Mouse (Mus musculus): ENCODE data around the gene Ceacam1. TPM values are rescaled to one million over a fixed set of nuclear protein-coding genes. Genes with fewer than 3 reads are reported as not detected.
"Not testable (repeated sequence)": the region's sequence is repeated elsewhere in the genome, so short reads cannot be mapped to it uniquely, and the experiment has no call there.

Ceacam1 gene
- 1 to 10 TPM; 4.9 to 7.8 TPM for total RNA-seq (2021)
- long read RNA-seq, experiment 1, partial matches to known transcripts = 0 of 9 reads
- long read RNA-seq, experiment 1, other reads (novel, unspliced or antisense) = 1 of 9 reads
- long read RNA-seq, experiment 2, transcript Ceacam1-202 (7 exons, 1,478 nt) = minor isoform, 5 of 16 reads
- long read RNA-seq, experiment 2, transcript Ceacam1-209 (6 exons, 1,061 nt) = major isoform, 7 of 16 reads
- long read RNA-seq, experiment 2, partial matches to known transcripts = 0 of 16 reads
- long read RNA-seq, experiment 2, other reads (novel, unspliced or antisense) = 2 of 16 reads

GRCm38 (mm10) chr7:25477091-25477751 is at the start of gene Ceacam1:
TSS of gene Ceacam1 (minus strand) at chr7:25477603.
- not testable (repeated sequence) for DNase-seq

DNA sequence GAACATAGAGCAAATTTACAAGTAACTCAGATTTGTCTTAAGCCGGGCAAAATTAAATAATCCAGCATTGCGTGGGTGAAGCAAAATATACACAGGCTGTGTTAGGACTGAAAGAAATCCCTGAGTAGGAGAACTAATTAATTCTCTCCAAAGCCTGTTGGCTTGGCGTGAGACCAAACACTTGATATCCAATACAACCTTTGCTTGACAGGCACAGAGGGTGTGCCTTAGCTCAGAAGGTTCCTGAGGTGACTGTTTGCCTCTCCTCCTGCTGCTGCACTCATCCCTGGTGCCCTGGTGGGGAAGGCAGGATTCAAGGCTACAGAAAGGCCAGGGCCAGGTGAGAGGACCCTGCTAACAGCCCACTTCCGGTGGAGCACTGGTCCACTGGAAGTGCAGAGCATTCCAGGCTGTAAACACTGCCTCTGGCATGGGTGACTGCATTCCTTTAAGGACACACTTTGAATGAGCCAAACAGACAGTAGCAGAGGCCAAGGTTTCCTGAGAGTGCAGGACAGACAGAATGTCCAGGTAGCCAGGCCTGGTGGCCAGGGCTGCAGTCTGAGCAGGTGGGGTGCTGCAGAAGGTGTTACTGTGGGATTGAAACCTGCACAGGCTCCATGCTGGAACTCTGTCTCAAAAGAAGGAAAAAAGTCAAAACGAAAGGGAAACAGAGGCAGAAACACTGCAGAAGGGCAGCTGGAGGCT is 38.8 kb upstream of the Ceacam1 start:
- DNase-seq = not testable (repeated sequence)

DNA sequence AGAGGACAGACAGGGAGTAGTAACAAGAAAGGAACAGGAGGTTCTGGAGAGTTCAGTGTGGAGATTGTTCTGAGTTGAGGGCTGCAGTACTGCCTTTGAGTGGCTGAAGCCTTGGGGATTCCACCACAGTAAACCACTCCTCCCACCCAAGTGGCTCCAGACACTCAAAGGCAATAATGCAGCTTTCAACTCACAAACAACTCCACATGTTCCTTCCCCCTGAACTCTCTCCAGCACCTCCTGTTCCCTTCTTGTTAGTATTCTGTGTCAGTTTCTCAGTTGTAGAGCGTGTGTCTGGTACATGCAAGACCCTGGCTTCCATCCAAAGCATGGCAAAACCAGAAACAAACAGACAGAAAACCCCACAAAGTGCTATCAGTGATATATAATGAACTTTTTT is 38.3 kb upstream of the Ceacam1 start:
- not testable (repeated sequence) for DNase-seq

DNA sequence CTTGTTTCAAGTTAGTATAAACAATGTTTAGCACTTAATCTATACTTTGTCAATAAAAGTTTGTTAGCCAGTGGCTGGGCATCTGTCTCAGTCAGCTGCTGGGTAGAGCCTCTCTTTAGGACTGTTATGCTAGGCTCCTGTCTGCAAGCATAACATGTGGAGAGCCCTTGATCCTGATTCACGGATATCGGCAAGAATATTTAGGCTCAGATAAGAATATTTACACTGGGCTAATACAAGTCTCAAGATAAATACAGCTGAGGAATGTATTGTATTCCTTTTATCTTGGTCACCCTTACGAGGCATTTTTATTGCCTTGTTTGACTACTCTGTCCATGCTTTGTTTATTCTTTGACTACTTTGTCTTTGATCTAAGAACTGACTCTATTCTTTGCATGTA is 32.5 kb upstream of the Ceacam1 start:
- DNase-seq = no peak

DNA sequence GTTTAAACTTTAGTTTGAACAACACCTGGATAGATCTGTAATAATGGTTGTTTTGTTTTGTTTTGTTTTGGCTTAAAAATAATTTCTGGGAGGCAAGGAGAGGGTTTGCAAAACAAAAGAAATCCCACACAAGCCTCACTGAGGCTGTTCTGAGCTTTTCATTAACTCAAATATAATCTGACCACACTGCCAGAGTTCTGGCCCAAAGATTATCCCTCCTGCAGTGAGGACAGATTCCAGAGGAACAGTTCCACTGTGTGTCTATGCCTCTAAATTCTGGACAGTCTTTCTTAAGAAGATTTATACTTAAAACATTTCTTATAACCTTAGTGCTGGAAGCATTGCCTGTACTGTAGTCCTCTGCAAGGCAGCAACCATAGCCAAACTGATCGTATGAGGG is 17.2 kb upstream of the Ceacam1 start:
- no peak for DNase-seq

- DNase-seq = not testable (repeated sequence)
These were observed 13.3 kb upstream of the Ceacam1 start for GRCm38 (mm10) chr7:25490698-25491097.

- DNase-seq = not testable (repeated sequence)
These were observed 12.0 kb upstream of the Ceacam1 start for GRCm38 (mm10) chr7:25489382-25489781.

DNA sequence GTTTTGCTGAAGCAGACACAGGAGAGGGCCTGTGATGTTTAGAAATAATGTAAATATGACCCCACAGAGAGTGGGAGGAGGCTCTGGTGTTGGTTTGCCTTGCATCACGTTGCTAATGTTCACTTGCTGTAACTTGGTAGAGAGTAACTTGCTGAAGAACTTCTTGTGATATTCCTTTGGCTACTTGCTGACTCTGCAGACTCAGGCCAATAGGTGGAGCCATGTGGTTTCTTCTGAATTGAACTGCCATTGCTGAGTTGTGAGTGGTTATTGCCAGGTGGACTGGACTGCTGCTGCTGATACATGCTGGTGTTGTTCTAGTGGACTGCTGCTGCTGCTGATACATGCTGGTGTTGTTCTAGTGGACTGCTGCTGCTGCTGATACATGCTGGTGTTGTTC is 8.8 kb upstream of the Ceacam1 start:
- DNase-seq = peak; percentile 10

DNA sequence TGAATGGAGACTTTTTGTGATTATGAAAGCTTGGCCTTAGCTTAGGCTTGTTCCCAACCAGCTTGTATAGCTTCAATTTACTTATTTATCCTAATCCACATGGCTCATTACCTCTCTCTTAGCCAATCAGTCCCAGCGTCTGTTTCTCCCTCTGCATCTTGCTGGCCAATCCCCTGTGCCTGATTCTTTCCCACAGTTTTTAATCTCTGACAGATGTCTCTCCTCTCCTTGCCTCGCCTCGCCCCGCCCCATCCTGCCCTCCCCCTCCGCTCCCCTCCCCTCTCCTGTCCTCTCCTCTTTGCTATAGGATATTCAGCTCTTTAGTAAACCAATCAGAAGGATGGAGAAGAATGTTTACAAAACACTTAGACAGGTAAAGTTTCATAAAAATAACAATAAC is 7.7 kb upstream of the Ceacam1 start:
- no peak for DNase-seq

- no peak for DNase-seq
These were observed 5.8 kb upstream of the Ceacam1 start for GRCm38 (mm10) chr7:25483133-25483735.

GRCm38 (mm10) chr7:25480791-25481190 is 3.4 kb upstream of the Ceacam1 start:
- not testable (repeated sequence) for DNase-seq

GRCm38 (mm10) chr7:25479440-25479839 is 2.0 kb upstream of the Ceacam1 start:
- peak; percentile 19 for DNase-seq

GRCm38 (mm10) chr7:25477752-25478093 is 320 bp upstream of the Ceacam1 start:
- DNase-seq = not testable (repeated sequence)

GRCm38 (mm10) chr7:25471821-25472220 is 5.6 kb downstream of the Ceacam1 start:
- not testable (repeated sequence) for DNase-seq

- not testable (repeated sequence) for DNase-seq
These were observed 11.8 kb downstream of the Ceacam1 start for GRCm38 (mm10) chr7:25465586-25465985.

DNA sequence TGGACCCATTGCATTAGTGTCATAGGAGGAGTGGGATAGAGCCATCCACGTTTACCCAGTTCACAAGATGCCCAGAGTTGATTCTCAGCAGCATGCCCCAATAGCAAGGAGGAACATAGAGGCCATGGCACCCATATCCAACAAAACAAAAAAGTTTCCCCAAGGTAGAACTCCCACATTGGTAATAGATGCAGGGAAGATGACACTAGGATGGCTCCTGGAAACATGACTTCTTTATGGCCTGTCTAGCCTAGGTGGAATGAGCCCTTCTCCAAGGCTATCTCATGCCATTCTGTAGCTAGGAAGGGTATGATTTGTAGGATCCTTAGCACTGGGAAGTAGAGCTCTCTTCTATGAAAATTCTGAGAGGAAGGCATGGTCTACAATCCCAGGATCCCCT is 12.4 kb downstream of the Ceacam1 start:
- DNase-seq = no peak

GRCm38 (mm10) chr7:25462033-25462337 is 15.4 kb downstream of the Ceacam1 start:
- DNase-seq = not testable (repeated sequence)

DNA sequence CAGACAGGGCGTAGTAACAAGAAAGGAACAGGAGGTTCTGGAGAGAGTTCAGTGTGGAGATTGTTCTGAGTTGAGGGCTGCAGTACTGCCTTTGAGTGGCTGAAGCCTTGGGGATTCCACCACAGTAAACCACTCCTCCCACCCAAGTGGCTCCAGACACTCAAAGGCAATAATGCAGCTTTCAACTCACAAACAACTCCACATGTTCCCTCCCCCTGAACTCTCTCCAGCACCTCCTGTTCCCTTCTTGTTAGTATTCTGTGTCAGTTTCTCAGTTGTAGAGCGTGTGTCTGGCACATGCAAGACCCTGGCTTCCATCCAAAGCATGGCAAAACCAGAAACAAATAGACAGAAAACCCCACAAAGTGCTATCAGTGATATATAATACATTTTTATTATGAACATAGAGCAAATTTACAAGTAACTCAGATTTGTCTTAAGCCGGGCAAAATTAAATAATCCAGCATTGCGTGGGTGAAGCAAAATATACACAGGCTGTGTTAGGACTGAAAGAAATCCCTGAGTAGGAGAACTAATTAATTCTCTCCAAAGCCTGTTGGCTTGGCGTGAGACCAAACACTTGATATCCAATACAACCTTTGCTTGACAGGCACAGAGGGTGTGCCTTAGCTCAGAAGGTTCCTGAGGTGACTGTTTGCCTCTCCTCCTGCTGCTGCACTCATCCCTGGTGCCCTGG is 15.9 kb downstream of the Ceacam1 start:
- DNase-seq = not testable (repeated sequence)

GRCm38 (mm10) chr7:25452103-25452502 is 25.3 kb downstream of the Ceacam1 start:
- DNase-seq = no peak

DNA sequence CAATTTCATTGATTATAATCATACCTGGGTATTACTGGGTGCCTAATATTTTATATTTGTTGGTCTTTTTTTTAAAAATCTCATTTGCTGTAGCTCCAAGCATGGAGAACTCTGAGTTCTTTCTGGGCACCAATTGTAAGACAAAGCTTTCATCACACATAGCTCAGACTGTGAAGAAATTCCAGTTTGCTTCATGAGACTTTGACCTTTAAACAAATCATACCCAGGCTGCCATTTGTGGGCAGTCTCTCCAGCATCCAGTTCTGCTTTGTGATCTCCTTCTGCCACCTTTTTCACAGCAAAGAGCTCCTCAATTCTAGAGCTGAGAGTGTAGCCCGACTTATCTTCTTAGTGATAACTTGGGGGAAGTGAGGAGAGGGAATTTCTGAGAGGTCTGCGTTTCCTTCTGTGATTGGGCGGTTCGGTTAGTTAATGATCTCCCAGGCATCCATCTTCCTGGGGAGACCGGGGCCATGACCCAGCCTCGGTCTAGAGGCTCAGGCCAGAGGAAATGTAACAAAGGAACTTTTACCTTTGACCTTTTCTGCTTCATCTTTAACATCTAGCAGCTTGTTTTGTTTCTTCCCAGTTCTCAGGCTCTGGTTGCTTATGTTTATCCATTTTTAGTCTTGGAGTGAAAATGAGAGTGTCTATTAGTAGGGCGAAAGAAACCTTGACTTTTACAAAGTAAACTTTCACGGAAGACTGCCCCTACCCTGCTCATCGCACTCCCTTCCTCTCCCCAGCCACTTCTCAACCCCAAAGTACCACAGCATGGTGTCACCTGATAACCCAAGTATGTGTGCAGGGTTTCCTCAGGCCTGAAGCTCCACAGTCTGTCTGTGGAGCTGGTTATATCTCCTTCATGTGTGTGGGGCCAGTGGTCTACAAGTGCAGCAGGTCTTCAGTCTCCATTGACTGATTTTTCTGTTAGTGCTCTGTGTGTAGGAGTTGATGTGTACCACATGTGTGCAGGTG is 27.2 kb downstream of the Ceacam1 start:
- DNase-seq = no peak

GRCm38 (mm10) chr7:25440816-25441153 is 36.6 kb downstream of the Ceacam1 start:
- DNase-seq = no peak
